In genomic region chr7:25380392-25381283, GRCm38 (mm10) we compare ENCODE assay signal across 8 mouse cellular contexts. TPM values are rescaled to one million over a fixed set of nuclear protein-coding genes. Genes with fewer than 3 reads are reported as not detected.
DNase-seq lines count a peak whose midpoint lies in the region; ATAC-seq and TF ChIP-seq lines count a peak whose summit lies in the region.

No protein-coding gene starts in this region.

- 68% methylated on average over 18 of the region's 18 CpGs for WGBS in kidney, postnatal 0 days
- 58% methylated on average over 18 of the region's 18 CpGs for WGBS in forebrain, embryonic 14.5 days
- WGBS in limb, embryonic 15.5 days: 61% methylated on average over 18 of the region's 18 CpGs
- 64% methylated on average over 18 of the region's 18 CpGs for WGBS in stomach, embryonic 16.5 days

- no peak for TF ChIP-seq CTCF in kidney, postnatal 0 days (IDR thresholded peaks at IDR 0.05; ENCODE audit: low read depth)

- H3K27me3 ChIP-seq in kidney, postnatal 0 days (ENCODE audit: insufficient read depth, low read length): no peaks in the 10 kb centered on the region
- 0 out of 2 replicates have a peak, but pooled peaks cover 4% of the 10 kb centered on the region for H3K27me3 ChIP-seq in forebrain, embryonic 14.5 days (replicated peaks; ENCODE audit: control insufficient read depth, insufficient read depth, low read length)
- no peaks in the 10 kb centered on the region for H3K27me3 ChIP-seq in limb, embryonic 15.5 days
- H3K27me3 ChIP-seq in stomach, embryonic 16.5 days (ENCODE audit: control insufficient read depth, insufficient read depth, low read length): no peaks in the 10 kb centered on the region

- peaks cover 19% of the 10 kb centered on the region; the same call in 1 of the 2 replicates for H3K36me3 ChIP-seq in kidney, postnatal 0 days (ENCODE audit: insufficient read depth, low read length)
- H3K36me3 ChIP-seq in forebrain, embryonic 14.5 days (ENCODE audit: control insufficient read depth, insufficient read depth, low read length): peaks cover 52% of the 10 kb centered on the region
- H3K36me3 ChIP-seq in limb, embryonic 15.5 days: peaks cover 37% of the 10 kb centered on the region
- peaks cover 14% of the 10 kb centered on the region; the same call in 1 of the 2 replicates for H3K36me3 ChIP-seq in stomach, embryonic 16.5 days (ENCODE audit: control insufficient read depth, insufficient read depth, low read length)

- H3K4me1 ChIP-seq in kidney, postnatal 0 days (replicated peaks; ENCODE audit: insufficient read depth, low read length): no peaks in the 10 kb centered on the region; the same call in 1 of the 2 replicates
- H3K4me1 ChIP-seq in forebrain, embryonic 14.5 days (ENCODE audit: control insufficient read depth, insufficient read depth, low read length): no peaks in the 10 kb centered on the region; the same call in 1 of the 2 replicates
- peaks cover 32% of the 10 kb centered on the region for H3K4me1 ChIP-seq in limb, embryonic 15.5 days
- peaks cover 12% of the 10 kb centered on the region for H3K4me1 ChIP-seq in stomach, embryonic 16.5 days (ENCODE audit: control insufficient read depth, insufficient read depth, low read length)

- ATAC-seq in kidney, postnatal 0 days (replicated peaks; ENCODE audit: low FRiP score, low read depth): no peak
- ATAC-seq in forebrain, embryonic 14.5 days: no peak
- no peak for ATAC-seq in limb, embryonic 15.5 days (ENCODE audit: insufficient number of reproducible peaks, low FRiP score, low TSS enrichment, low read depth)
- ATAC-seq in stomach, embryonic 16.5 days (ENCODE audit: insufficient read depth, low FRiP score): no peak

- H3K9ac ChIP-seq in kidney, postnatal 0 days (ENCODE audit: low read depth, low read length): peak overlapping the region; percentile 36
- no peak overlapping the region for H3K9ac ChIP-seq in forebrain, embryonic 14.5 days (ENCODE audit: low read length)
- H3K9ac ChIP-seq in limb, embryonic 15.5 days: no peak overlapping the region
- peak overlapping the region; percentile 65; the same call in 1 of the 2 replicates for H3K9ac ChIP-seq in stomach, embryonic 16.5 days (ENCODE audit: low read length)

- H3K9me3 ChIP-seq in kidney, postnatal 0 days (replicated peaks; ENCODE audit: low read length): no peaks in the 10 kb centered on the region
- no peaks in the 10 kb centered on the region for H3K9me3 ChIP-seq in forebrain, embryonic 14.5 days (replicated peaks; ENCODE audit: control insufficient read depth, low read length)
- H3K9me3 ChIP-seq in limb, embryonic 15.5 days: no peaks in the 10 kb centered on the region
- H3K9me3 ChIP-seq in stomach, embryonic 16.5 days (replicated peaks; ENCODE audit: control insufficient read depth, low read length): no peaks in the 10 kb centered on the region

- H3K4me2 ChIP-seq in kidney, postnatal 0 days (ENCODE audit: low read length): peak overlapping the region; percentile 55
- H3K4me2 ChIP-seq in forebrain, embryonic 14.5 days (ENCODE audit: low read length): peak overlapping the region; percentile 60
- H3K4me2 ChIP-seq in limb, embryonic 15.5 days: peak overlapping the region; percentile 70
- H3K4me2 ChIP-seq in stomach, embryonic 16.5 days (ENCODE audit: low read depth, low read length): peak overlapping the region; percentile 85

- H3K27ac ChIP-seq in kidney, postnatal 0 days: no peak overlapping the region
- H3K27ac ChIP-seq in forebrain, embryonic 14.5 days (ENCODE audit: low read depth, low read length): no peak overlapping the region
- no peak overlapping the region for H3K27ac ChIP-seq in limb, embryonic 15.5 days
- no peak overlapping the region for H3K27ac ChIP-seq in stomach, embryonic 16.5 days (ENCODE audit: low read length)

- no peak for DNase-seq in kidney, postnatal 0 days (ENCODE audit: low spot score)
- DNase-seq in kidney, adult 11 months: no peak
- DNase-seq in forebrain, embryonic 14.5 days (ENCODE audit: low spot score): no peak
- no peak for DNase-seq in frontal cortex, postnatal 10 days (ENCODE audit: low spot score in 2 of 2)
- no peak for DNase-seq in spleen, postnatal 10 days (ENCODE audit: low spot score in 2 of 2)
- DNase-seq in retina, embryonic 14.5 days (ENCODE audit: low spot score): no peak

- no peak overlapping the region for H3K4me3 ChIP-seq in kidney, postnatal 0 days (replicated peaks; ENCODE audit: low read depth, low read length)
- no peak overlapping the region for H3K4me3 ChIP-seq in forebrain, embryonic 14.5 days (ENCODE audit: low read depth, low read length)
- no peak overlapping the region for H3K4me3 ChIP-seq in limb, embryonic 15.5 days
- no peak overlapping the region for H3K4me3 ChIP-seq in stomach, embryonic 16.5 days (replicated peaks; ENCODE audit: low read length)

RNA-seq across cellular contexts. Expression of gene Cnfn, which starts 11.1 kb away (rescaled TPM):
- not detected in 2 replicates for polyA plus RNA-seq in kidney, postnatal 0 days (2015; fragmentation: Nextera tagmentation; extraction: Ambion mirVana)
- polyA plus RNA-seq in forebrain, embryonic 14.5 days (2014; fragmentation: Nextera tagmentation; extraction: Ambion mirVana): not detected in 2 replicates
- 649 and 693 TPM in 2 replicates for polyA plus RNA-seq in limb, embryonic 15.5 days (2015; fragmentation: Nextera tagmentation; extraction: Ambion mirVana)
- polyA plus RNA-seq in stomach, embryonic 16.5 days (2015; fragmentation: Nextera tagmentation; extraction: Ambion mirVana): 1,223 and 2,187 TPM in 2 replicates

RNA-seq across cellular contexts. Expression of gene Lipe, which starts 17.9 kb away (rescaled TPM):
- 6.4 and 6.5 TPM in 2 replicates for polyA plus RNA-seq in kidney, postnatal 0 days (2015; fragmentation: Nextera tagmentation; extraction: Ambion mirVana)
- polyA plus RNA-seq in forebrain, embryonic 14.5 days (2014; fragmentation: Nextera tagmentation; extraction: Ambion mirVana): 5.3 and 8.3 TPM in 2 replicates
- polyA plus RNA-seq in limb, embryonic 15.5 days (2015; fragmentation: Nextera tagmentation; extraction: Ambion mirVana): 9.2 and 11.8 TPM in 2 replicates
- 10.6 and 10.9 TPM in 2 replicates for polyA plus RNA-seq in stomach, embryonic 16.5 days (2015; fragmentation: Nextera tagmentation; extraction: Ambion mirVana)

RNA-seq across cellular contexts. Expression of gene Cxcl17, which starts 32.0 kb away (rescaled TPM):
- polyA plus RNA-seq in kidney, postnatal 0 days (2015; fragmentation: Nextera tagmentation; extraction: Ambion mirVana): 0.43 and 0.47 TPM in 2 replicates
- polyA plus RNA-seq in forebrain, embryonic 14.5 days (2014; fragmentation: Nextera tagmentation; extraction: Ambion mirVana): not detected in 2 replicates
- polyA plus RNA-seq in limb, embryonic 15.5 days (2015; fragmentation: Nextera tagmentation; extraction: Ambion mirVana): 0.20 and 0.32 TPM in 2 replicates
- polyA plus RNA-seq in stomach, embryonic 16.5 days (2015; fragmentation: Nextera tagmentation; extraction: Ambion mirVana): 0.61 and 0.64 TPM in 2 replicates

Comparison
In these comparisons a context has a peak if more than half of its experiments do, and no peak if none do; other contexts are left out.
1. H3K9ac ChIP-seq: peak in kidney, postnatal 0 days (single experiment) and stomach, embryonic 16.5 days (single experiment); none in forebrain, embryonic 14.5 days (single experiment) and limb, embryonic 15.5 days (single experiment).
2. RNA of gene Cnfn, which starts 11.1 kb away (polyA plus RNA-seq): 1,223 to 2,187 TPM in stomach, embryonic 16.5 days and 649 to 693 TPM in limb, embryonic 15.5 days; not detected in kidney, postnatal 0 days and not detected in forebrain, embryonic 14.5 days; every median in the first group is over 100 times any median in the second.
3. Peak in every context shown above with its lines, with median percentiles within 50 percentile points of each other: H3K4me2 ChIP-seq.